Mouse (Mus musculus) stomach, embryonic 15.5 days (tissue): ENCODE measurements around the gene Kif26b. TPM values are rescaled to one million over a fixed set of nuclear protein-coding genes. Genes with fewer than 3 reads are reported as not detected.
A peak's percentile ranks its signal among the peaks of the same experiment; 100 is the strongest.

Experiments used
- ATAC-seq: fragments of 200-750 bp; cut with Nextera tagmentation; 2 replicates; pipeline ENCODE4 v1.8.0; 2017; ENCODE audit warnings: low read depth, moderate number of reproducible peaks, moderate TSS enrichment; ENCODE audit not compliant: insufficient read depth, low FRiP score
- H3K27ac ChIP-seq: fragments of 300-500 bp; sonication (generic); 2 replicates; pipeline ENCODE4 v1.5.1; 2015; ENCODE audit warnings: mild to moderate bottlenecking, inconsistent platforms
- H3K27me3 ChIP-seq: fragments of 300-500 bp; sonication (generic); replicated peaks from 2 replicates; pipeline ENCODE4 v1.6.1; 2015; ENCODE audit warnings: inconsistent platforms
- H3K36me3 ChIP-seq: fragments of 300-500 bp; sonication (generic); 2 replicates; pipeline ENCODE4 v1.6.1; 2015; ENCODE audit warnings: inconsistent platforms
- H3K4me1 ChIP-seq: fragments of 300-500 bp; sonication (generic); 2 replicates; pipeline ENCODE4 v1.6.1; 2015; ENCODE audit warnings: inconsistent platforms
- H3K4me2 ChIP-seq: fragments of 300-500 bp; sonication (generic); 2 replicates; pipeline ENCODE4 v1.6.1; 2015; ENCODE audit warnings: mild to moderate bottlenecking, inconsistent platforms
- H3K4me3 ChIP-seq: fragments of 300-500 bp; sonication (generic); replicated peaks from 2 replicates; pipeline ENCODE4 v1.5.1; 2015; ENCODE audit warnings: inconsistent platforms
- H3K9ac ChIP-seq: fragments of 300-500 bp; sonication (generic); 2 replicates; pipeline ENCODE4 v1.6.1; 2015; ENCODE audit warnings: inconsistent platforms
- H3K9me3 ChIP-seq: fragments of 300-500 bp; sonication (generic); 2 replicates; pipeline ENCODE4 v1.6.1; 2016; ENCODE audit warnings: inconsistent platforms
- WGBS: fragments of 180-500 bp; shearing (Covaris S2); methylation state at CpG from one replicate; pipeline ENCODE4 v1.1.7; 2015; 5-methylcytosine and 5-hydroxymethylcytosine counted together
- polyA plus RNA-seq: library from polyadenylated mRNA; unstranded; fragments of >200 nt; fragmentation: Nextera tagmentation; extraction: Ambion mirVana; gene quantifications from 2 replicates; pipeline ENCODE4 v1.2.1, GENCODE M21; 2015

The Kif26b gene
- polyA plus RNA-seq, 1 experiment from 2014 or later: 3.4 TPM

- Histone ChIP-seq H3K9ac (no peak overlapping the region), H3K4me3 (no peak overlapping the region), H3K36me3 (no peaks in the 10 kb centered on the region), H3K9me3 (no peaks in the 10 kb centered on the region), H3K27ac (0 out of 2 replicates have a peak overlapping the region, but pooled peaks have one; percentile 44), H3K4me2 (no peak overlapping the region), H3K4me1 (no peaks in the 10 kb centered on the region), H3K27me3 (no peaks in the 10 kb centered on the region)
- 62% methylated on average over 3 of the region's 3 CpGs for WGBS
- ATAC-seq: no peak
Observed at GRCm38 (mm10) chr1:178871055-178871454, 342.1 kb downstream of the Kif26b start.

DNA sequence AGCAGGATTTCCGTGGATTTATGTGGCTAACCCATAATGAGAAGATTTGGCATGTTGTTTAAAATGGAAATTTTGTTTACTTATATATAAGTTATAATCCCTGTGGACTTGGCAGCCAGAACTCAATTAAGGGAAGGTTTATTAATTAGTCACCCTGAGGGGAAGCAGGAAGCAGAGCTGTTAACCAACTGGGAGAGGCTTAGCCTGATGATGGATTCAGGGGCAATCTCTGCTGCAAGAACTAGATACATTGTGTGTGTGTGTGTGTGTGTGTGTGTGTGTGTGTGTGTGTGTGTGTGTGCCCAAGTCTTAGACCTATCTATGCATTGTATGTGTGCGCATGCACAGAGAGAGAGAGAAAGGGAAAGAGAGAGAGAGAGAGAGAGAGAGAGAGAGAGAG is 348.0 kb downstream of the Kif26b start:
- no peak overlapping the region for H3K27ac ChIP-seq
- no peaks in the 10 kb centered on the region for H3K4me1 ChIP-seq
- H3K9me3 ChIP-seq: no peaks in the 10 kb centered on the region
- H3K4me3 ChIP-seq: no peak overlapping the region
- H3K27me3 ChIP-seq: no peaks in the 10 kb centered on the region
- no peak overlapping the region for H3K4me2 ChIP-seq
- H3K36me3 ChIP-seq: no peaks in the 10 kb centered on the region
- H3K9ac ChIP-seq: no peak overlapping the region
- whole genome bisulfite sequencing: 60% methylated on average over 2 of the region's 2 CpGs
- no peak for ATAC-seq

- ATAC-seq: no peak
- Histone ChIP-seq H3K9me3 (no peaks in the 10 kb centered on the region), H3K4me1 (no peaks in the 10 kb centered on the region), H3K4me2 (no peak overlapping the region), H3K36me3 (no peaks in the 10 kb centered on the region), H3K27me3 (no peaks in the 10 kb centered on the region), H3K4me3 (no peak overlapping the region), H3K27ac (no peak overlapping the region), H3K9ac (no peak overlapping the region)
- 83% methylated on average over 1 of the region's 1 CpGs for WGBS
Observed at GRCm38 (mm10) chr1:178878676-178879075, 349.8 kb downstream of the Kif26b start.

DNA sequence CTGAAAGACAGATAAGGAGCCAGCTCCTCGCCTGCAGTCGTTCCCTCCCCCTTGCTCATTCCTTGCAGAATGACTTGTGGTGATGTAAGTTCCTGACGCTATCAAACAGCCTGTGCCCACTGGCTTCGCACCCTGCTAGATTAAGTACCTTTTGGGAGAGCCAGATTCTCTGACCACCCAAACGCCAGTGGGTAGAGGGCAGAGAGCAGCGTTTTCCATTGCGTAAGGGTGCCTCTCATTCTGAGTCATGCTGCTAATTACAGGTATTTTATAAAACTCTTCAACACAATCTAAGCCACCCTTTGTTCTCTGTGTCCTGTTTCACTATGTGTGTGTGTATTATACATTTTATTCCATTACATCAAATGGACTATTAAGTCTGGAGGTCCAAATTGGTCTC is 352.0 kb downstream of the Kif26b start:
- Histone ChIP-seq H3K36me3 (no peaks in the 10 kb centered on the region), H3K4me1 (no peaks in the 10 kb centered on the region), H3K4me2 (no peak overlapping the region), H3K9ac (no peak overlapping the region), H3K27ac (no peak overlapping the region), H3K4me3 (no peak overlapping the region), H3K27me3 (no peaks in the 10 kb centered on the region), H3K9me3 (no peaks in the 10 kb centered on the region)
- WGBS: 74% methylated on average over 7 of the region's 7 CpGs
- no peak for ATAC-seq

GRCm38 (mm10) chr1:178886671-178887070 is 357.7 kb downstream of the Kif26b start:
- Histone ChIP-seq H3K4me2 (no peak overlapping the region), H3K27ac (no peak overlapping the region), H3K4me1 (no peaks in the 10 kb centered on the region), H3K9me3 (no peaks in the 10 kb centered on the region), H3K36me3 (no peaks in the 10 kb centered on the region), H3K4me3 (no peak overlapping the region), H3K9ac (no peak overlapping the region), H3K27me3 (no peaks in the 10 kb centered on the region)
- 67% methylated on average over 5 of the region's 5 CpGs for WGBS
- no peak for ATAC-seq

DNA sequence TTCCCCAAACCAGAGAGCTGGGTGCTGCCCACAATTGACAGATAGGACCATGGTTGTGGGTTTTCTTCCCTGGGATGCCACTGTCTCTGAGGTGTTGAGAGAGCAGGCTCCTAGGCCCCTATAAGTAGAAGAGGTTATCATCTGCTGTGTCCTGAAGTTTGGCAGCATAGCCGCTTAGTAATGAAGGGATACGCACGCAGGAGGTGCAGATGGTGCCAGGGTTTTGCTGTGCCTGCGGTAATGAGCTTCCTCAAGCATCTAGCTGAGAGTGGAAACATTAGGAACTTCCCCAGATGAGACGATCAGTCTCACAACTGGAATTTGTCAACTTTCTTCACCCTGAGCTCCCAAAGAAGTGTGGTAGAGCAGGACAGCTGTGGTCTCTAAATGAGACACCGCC is 363.5 kb downstream of the Kif26b start:
- Histone ChIP-seq H3K4me1 (no peaks in the 10 kb centered on the region), H3K27me3 (no peaks in the 10 kb centered on the region), H3K9ac (no peak overlapping the region), H3K4me2 (no peak overlapping the region), H3K27ac (no peak overlapping the region), H3K9me3 (no peaks in the 10 kb centered on the region), H3K36me3 (no peaks in the 10 kb centered on the region), H3K4me3 (no peak overlapping the region)
- WGBS: 87% methylated on average over 6 of the region's 6 CpGs
- ATAC-seq: no peak

DNA sequence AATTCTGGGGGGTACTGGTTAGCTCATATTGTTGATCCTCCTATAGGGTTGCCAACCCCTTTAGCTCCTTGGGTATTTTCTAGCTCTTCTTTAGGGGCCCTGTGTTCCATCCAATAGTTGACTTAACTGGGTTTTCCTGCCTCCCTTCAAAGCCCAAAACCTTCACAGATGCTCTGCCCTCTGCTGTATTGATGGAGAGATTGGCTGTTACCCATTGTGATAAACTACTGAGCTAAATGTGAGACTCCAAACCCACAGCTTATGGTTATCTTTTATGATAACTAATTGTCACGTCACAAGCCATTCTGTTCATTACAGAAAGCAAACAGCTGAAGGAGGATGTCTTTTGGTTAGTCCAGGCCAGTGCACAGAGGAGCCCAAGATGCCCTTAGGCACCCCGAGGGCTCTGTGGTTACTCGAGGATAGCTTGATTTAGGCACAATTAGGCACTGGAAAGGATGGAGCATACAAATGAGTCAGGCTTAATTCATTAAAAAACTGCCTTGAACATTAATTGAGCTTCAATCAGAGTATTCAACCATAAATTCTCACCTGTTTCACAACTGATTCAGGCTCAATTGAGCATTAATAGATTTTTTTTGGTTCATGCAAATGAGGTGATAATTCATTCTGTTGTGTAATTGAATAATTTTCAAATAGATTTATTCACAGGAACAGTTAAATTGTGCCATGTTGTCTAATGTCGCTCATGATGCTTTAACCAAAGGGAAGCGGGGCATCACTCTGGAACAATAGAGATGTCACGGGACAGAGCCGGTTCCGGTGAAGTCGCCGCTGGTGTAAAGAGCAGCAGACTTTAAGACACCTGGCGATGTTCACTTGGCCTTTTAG is 364.5 kb downstream of the Kif26b start:
- no peak overlapping the region for H3K4me2 ChIP-seq
- no peaks in the 10 kb centered on the region for H3K9me3 ChIP-seq
- no peak overlapping the region for H3K9ac ChIP-seq
- H3K27me3 ChIP-seq: no peaks in the 10 kb centered on the region
- H3K4me1 ChIP-seq: no peaks in the 10 kb centered on the region
- no peak overlapping the region for H3K27ac ChIP-seq
- no peaks in the 10 kb centered on the region for H3K36me3 ChIP-seq
- WGBS: 90% methylated on average over 11 of the region's 11 CpGs
- H3K4me3 ChIP-seq: no peak overlapping the region
- ATAC-seq: no peak

DNA sequence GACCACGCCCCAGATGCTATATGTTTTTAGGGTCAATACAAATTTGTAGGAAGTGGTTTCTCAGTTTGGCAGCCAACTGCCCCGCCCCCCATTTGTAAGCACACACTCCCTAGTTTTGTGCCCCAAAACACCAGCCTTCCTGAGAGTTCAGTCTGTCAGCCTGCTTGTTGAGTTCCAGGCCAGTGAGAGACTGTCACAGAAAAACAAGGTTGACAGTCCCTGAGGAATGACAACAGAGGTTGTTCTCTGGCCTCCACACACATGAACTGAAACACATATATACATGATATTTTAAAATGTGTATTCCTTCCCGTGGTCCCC is 365.1 kb downstream of the Kif26b start:
- WGBS: 95% methylated on average over 3 of the region's 3 CpGs
- no peak overlapping the region for H3K4me3 ChIP-seq
- no peak overlapping the region for H3K9ac ChIP-seq
- no peaks in the 10 kb centered on the region for H3K27me3 ChIP-seq
- no peaks in the 10 kb centered on the region for H3K9me3 ChIP-seq
- H3K4me2 ChIP-seq: no peak overlapping the region
- no peak overlapping the region for H3K27ac ChIP-seq
- no peak for ATAC-seq
- no peaks in the 10 kb centered on the region for H3K4me1 ChIP-seq
- no peaks in the 10 kb centered on the region for H3K36me3 ChIP-seq

DNA sequence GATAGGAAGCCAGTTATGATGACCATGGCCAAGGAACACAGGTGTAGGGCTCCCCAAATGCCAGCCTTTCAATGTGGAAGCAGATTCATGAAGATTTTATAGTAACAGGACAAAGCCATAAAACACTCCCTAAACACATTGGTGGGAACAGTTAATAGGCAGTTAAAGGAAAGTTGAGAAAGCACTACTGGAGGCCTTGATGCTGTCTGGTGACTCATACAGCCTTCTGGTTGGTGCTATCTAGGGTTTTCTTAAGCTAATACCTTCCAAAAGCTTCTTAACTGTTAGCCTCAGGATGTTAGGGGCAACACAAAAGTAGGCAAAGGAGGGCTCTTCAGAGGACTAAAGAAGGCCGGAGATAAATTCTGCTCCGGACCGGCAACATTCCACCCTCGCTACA is 366.7 kb downstream of the Kif26b start:
- no peaks in the 10 kb centered on the region for H3K9me3 ChIP-seq
- H3K27ac ChIP-seq: no peak overlapping the region
- WGBS: 88% methylated on average over 4 of the region's 4 CpGs
- H3K9ac ChIP-seq: no peak overlapping the region
- H3K4me1 ChIP-seq: no peaks in the 10 kb centered on the region
- H3K4me2 ChIP-seq: no peak overlapping the region
- H3K27me3 ChIP-seq: no peaks in the 10 kb centered on the region
- H3K36me3 ChIP-seq: no peaks in the 10 kb centered on the region
- no peak overlapping the region for H3K4me3 ChIP-seq
- no peak for ATAC-seq

- Histone ChIP-seq H3K4me1 (no peaks in the 10 kb centered on the region), H3K36me3 (no peaks in the 10 kb centered on the region), H3K4me2 (no peak overlapping the region), H3K9ac (no peak overlapping the region), H3K9me3 (no peaks in the 10 kb centered on the region), H3K4me3 (no peak overlapping the region), H3K27ac (no peak overlapping the region), H3K27me3 (no peaks in the 10 kb centered on the region)
- 58% methylated on average over 14 of the region's 14 CpGs for WGBS
- no peak for ATAC-seq
Observed at GRCm38 (mm10) chr1:178910951-178911350, 382.0 kb downstream of the Kif26b start.

GRCm38 (mm10) chr1:178912936-178913716 is 384.2 kb downstream of the Kif26b start:
- H3K4me3 ChIP-seq: no peak overlapping the region
- no peak for ATAC-seq
- WGBS: 61% methylated on average over 6 of the region's 6 CpGs
- H3K27me3 ChIP-seq: no peaks in the 10 kb centered on the region
- H3K9me3 ChIP-seq: no peaks in the 10 kb centered on the region
- no peak overlapping the region for H3K27ac ChIP-seq
- H3K9ac ChIP-seq: no peak overlapping the region
- H3K4me2 ChIP-seq: no peak overlapping the region
- H3K36me3 ChIP-seq: no peaks in the 10 kb centered on the region
- H3K4me1 ChIP-seq: 0 out of 2 replicates have a peak, but pooled peaks cover 3% of the 10 kb centered on the region

DNA sequence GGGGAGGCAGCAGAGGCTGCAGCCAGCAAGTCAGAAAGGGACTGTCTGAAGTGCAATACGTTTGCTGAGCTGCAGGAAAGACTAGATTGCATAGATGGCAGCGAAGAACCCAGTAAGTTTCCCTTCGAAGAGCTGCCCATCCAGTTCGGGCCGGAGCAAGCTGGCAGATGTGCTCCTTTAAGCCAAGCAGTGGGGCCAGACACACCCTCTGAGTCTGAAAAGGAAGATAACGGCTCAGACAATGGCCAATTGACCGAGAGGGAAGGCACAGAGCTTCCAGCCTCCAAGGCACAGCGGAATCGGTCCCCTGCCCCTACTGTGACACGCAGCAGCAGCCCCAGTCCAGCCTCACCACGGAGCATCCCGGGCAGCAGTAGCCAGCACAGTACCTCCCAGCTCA is 386.1 kb downstream of the Kif26b start:
- Histone ChIP-seq H3K9ac (no peak overlapping the region), H3K9me3 (no peaks in the 10 kb centered on the region), H3K36me3 (no peaks in the 10 kb centered on the region), H3K27me3 (no peaks in the 10 kb centered on the region), H3K27ac (no peak overlapping the region), H3K4me3 (no peak overlapping the region), H3K4me2 (no peak overlapping the region), H3K4me1 (0 out of 2 replicates have a peak, but pooled peaks cover 3% of the 10 kb centered on the region)
- WGBS: 78% methylated on average over 12 of the region's 12 CpGs
- no peak for ATAC-seq
